11 mouse cellular contexts compared by ENCODE assay signal in genomic region chr5:90884628-90885242, GRCm38 (mm10). TPM values are rescaled to one million over a fixed set of nuclear protein-coding genes. Genes with fewer than 3 reads are reported as not detected.
DNase-seq lines count a peak whose midpoint lies in the region; ATAC-seq and TF ChIP-seq lines count a peak whose summit lies in the region.
"Had no signal": no experiment of that assay in that cellular context is flagged by ENCODE, and none has a peak within 500 bp of the region (broad histone marks: within the 10 kb centered on the region; RNA-seq: fewer than 3 reads in every experiment).

No protein-coding gene starts in this region.

- no peaks in the 10 kb centered on the region for H3K36me3 ChIP-seq in heart, embryonic 12.5 days
- no peaks in the 10 kb centered on the region for H3K36me3 ChIP-seq in kidney, adult 2 months (ENCODE audit: control insufficient read depth, insufficient read depth, low read length)
- H3K36me3 ChIP-seq: hindbrain, embryonic 15.5 days; midbrain, embryonic 12.5 days had no signal

- no peaks in the 10 kb centered on the region for H3K9me3 ChIP-seq in heart, embryonic 12.5 days (replicated peaks)
- H3K9me3 ChIP-seq: hindbrain, embryonic 15.5 days; midbrain, embryonic 12.5 days had no signal

- no peak for DNase-seq in heart, adult 8-10 months (ENCODE audit: low spot score)
- DNase-seq in 3T3-L1 (ENCODE audit: low read depth, low spot score) = peak; percentile 81
- peak; percentile 86 for DNase-seq in kidney, adult 2 months
- DNase-seq in right cerebral cortex, adult 18-20 months = no peak
- no peak for DNase-seq in frontal cortex, postnatal 14 days (ENCODE audit: low spot score in 2 of 2)

- no peak overlapping the region for H3K4me3 ChIP-seq in heart, embryonic 12.5 days
- H3K4me3 ChIP-seq in kidney, adult 2 months (ENCODE audit: insufficient read depth, low read depth, low read length) = no peak overlapping the region
- H3K4me3 ChIP-seq: hindbrain, embryonic 15.5 days; midbrain, embryonic 12.5 days had no signal

- peak; percentile 73 for ATAC-seq in heart, embryonic 12.5 days (ENCODE audit: insufficient number of reproducible peaks, low FRiP score)
- ATAC-seq in CD4-positive, CD25-positive, alpha-beta regulatory T cell, adult 4 months = peak; percentile 35
- no peak for ATAC-seq in erythroid progenitor cell, adult 5-6 weeks (replicated peaks; ENCODE audit: low FRiP score, poor library complexity, severe bottlenecking)

- no peak overlapping the region for H3K9ac ChIP-seq in heart, embryonic 12.5 days
- H3K9ac ChIP-seq: hindbrain, embryonic 15.5 days; midbrain, embryonic 12.5 days had no signal

- H3K4me1 ChIP-seq in heart, embryonic 12.5 days (replicated peaks) = 0 out of 2 replicates have a peak, but pooled peaks cover 6% of the 10 kb centered on the region
- H3K4me1 ChIP-seq in kidney, adult 2 months (ENCODE audit: control insufficient read depth, insufficient read depth, low read length) = peaks cover 6% of the 10 kb centered on the region
- H3K4me1 ChIP-seq: hindbrain, embryonic 15.5 days; midbrain, embryonic 12.5 days had no signal

- H3K27me3 ChIP-seq in heart, embryonic 12.5 days (replicated peaks) = peaks cover 1% of the 10 kb centered on the region; the same call in 1 of the 2 replicates
- H3K27me3 ChIP-seq in kidney, adult 2 months (replicated peaks; ENCODE audit: control insufficient read depth, insufficient read depth, low read length) = no peaks in the 10 kb centered on the region
- H3K27me3 ChIP-seq: midbrain, embryonic 12.5 days had no signal

- H3K4me2 ChIP-seq in heart, embryonic 12.5 days = no peak overlapping the region
- H3K4me2 ChIP-seq: hindbrain, embryonic 15.5 days; midbrain, embryonic 12.5 days had no signal

- TF ChIP-seq POLR2A in kidney, adult 2 months (IDR thresholded peaks at IDR 0.05; ENCODE audit: low read depth, low read length) = no peak

- TF ChIP-seq CTCF in kidney, adult 2 months (conservative IDR thresholded peaks at IDR 0.05; ENCODE audit: insufficient read depth, insufficient read length, low read depth, low read length) = no peak

- 31% methylated on average over 2 of the region's 2 CpGs for WGBS in heart, embryonic 12.5 days
- WGBS in kidney, adult 2 months = 30% methylated on average over 2 of the region's 2 CpGs

- H3K27ac ChIP-seq in heart, embryonic 12.5 days (ENCODE audit: poor library complexity, severe bottlenecking) = no peak overlapping the region
- no peak overlapping the region for H3K27ac ChIP-seq in kidney, adult 2 months (ENCODE audit: insufficient read depth, low read depth, low read length)
- H3K27ac ChIP-seq: hindbrain, embryonic 15.5 days; midbrain, embryonic 12.5 days had no signal

RNA-seq across cellular contexts. Expression of gene Cxcl1, which starts 6.3 kb away (rescaled TPM):
- polyA plus RNA-seq in heart, embryonic 12.5 days (2016; fragmentation: Nextera tagmentation; extraction: Ambion mirVana) = 0.15 TPM in 1 of 2 replicates, not detected in the other
- 1 to 10 TPM in 2 of 4 experiments, under 1 TPM in 2; 0.38 to 1.3 (median 0.92) TPM for total RNA-seq in heart, adult 8-10 months (2022)
- polyA plus RNA-seq in CD4-positive, CD25-positive, alpha-beta regulatory T cell, adult 4 months (2017; shearing (Covaris generic)) = not detected
- polyA plus RNA-seq in kidney, adult 2 months (2012; rRNA removed) = 0.69 and 1.6 TPM in 2 replicates
- not detected in 2 replicates for total RNA-seq in erythroid progenitor cell, adult 5-6 weeks (2015; ENCODE audit: low replicate concordance)
- not detected in 2 replicates for total RNA-seq in erythroid progenitor cell, adult 5-6 weeks (2017; ENCODE audit: low replicate concordance)
- total RNA-seq: left cerebral cortex, postnatal 25 days had no signal
- polyA plus RNA-seq: midbrain, embryonic 12.5 days had no signal

RNA-seq across cellular contexts. Expression of gene Cxcl2, which starts 18.9 kb away (rescaled TPM):
- not detected in 2 replicates for polyA plus RNA-seq in heart, embryonic 12.5 days (2016; fragmentation: Nextera tagmentation; extraction: Ambion mirVana)
- total RNA-seq in heart, adult 8-10 months (2022) = 1 to 10 TPM in 1 of 4 experiments, not detected in 3; 2.3 TPM
- polyA plus RNA-seq in CD4-positive, CD25-positive, alpha-beta regulatory T cell, adult 4 months (2017; shearing (Covaris generic)) = 1 to 10 TPM; 1.5 to 2.9 TPM
- 0.42 and 1.1 TPM in 2 replicates for polyA plus RNA-seq in kidney, adult 2 months (2012; rRNA removed)
- total RNA-seq in erythroid progenitor cell, adult 5-6 weeks (2015; ENCODE audit: low replicate concordance) = 2.9 TPM in 1 of 2 replicates, not detected in the other
- total RNA-seq in erythroid progenitor cell, adult 5-6 weeks (2017; ENCODE audit: low replicate concordance) = 1.1 TPM in 1 of 2 replicates, not detected in the other
- total RNA-seq: left cerebral cortex, postnatal 25 days had no signal
- polyA plus RNA-seq: hindbrain, embryonic 15.5 days; midbrain, embryonic 12.5 days had no signal

RNA-seq across cellular contexts. Expression of gene Mthfd2l, which starts 46.2 kb away (rescaled TPM):
- polyA plus RNA-seq in heart, embryonic 12.5 days (2016; fragmentation: Nextera tagmentation; extraction: Ambion mirVana) = 35.1 and 38.0 TPM in 2 replicates
- 1 to 10 TPM; 6.8 to 8.8 (median 7.9) TPM for total RNA-seq in heart, adult 8-10 months (2022)
- 1 to 10 TPM; 1.3 to 2.0 TPM for polyA plus RNA-seq in CD4-positive, CD25-positive, alpha-beta regulatory T cell, adult 4 months (2017; shearing (Covaris generic))
- polyA plus RNA-seq in kidney, adult 2 months (2012; rRNA removed) = 23.4 and 45.0 TPM in 2 replicates
- total RNA-seq in erythroid progenitor cell, adult 5-6 weeks (2015; ENCODE audit: low replicate concordance) = not detected in 2 replicates
- 3.7 and 6.5 TPM in 2 replicates for total RNA-seq in erythroid progenitor cell, adult 5-6 weeks (2017; ENCODE audit: low replicate concordance)

Comparison
In these comparisons a context has a peak if more than half of its experiments do, and no peak if none do; other contexts are left out.
1. DNase-seq: peak in 3T3-L1 (single experiment) and kidney, adult 2 months (single experiment); none in heart, adult 8-10 months (single experiment), right cerebral cortex, adult 18-20 months (single experiment) and frontal cortex, postnatal 14 days (0 of 2).